Mouse (Mus musculus) CH12.LX (cell line): ENCODE data around the gene Timp2. TPM values are rescaled to one million over a fixed set of nuclear protein-coding genes. Genes with fewer than 3 reads are reported as not detected.

Experiments
- DNase-seq: peaks from one replicate; pipeline ENCODE4 v3.0.0-alpha.2; 2013; ENCODE audit errors: extremely low read depth
- H3K27ac ChIP-seq: 2 replicates; pipeline ENCODE4 v1.5.1; 2012; ENCODE audit warnings: low read depth, mild to moderate bottlenecking, control low read depth, moderate library complexity; ENCODE audit not compliant: insufficient read depth
- H3K27me3 ChIP-seq: replicated peaks from 2 replicates; pipeline ENCODE3; 2012; ENCODE audit warnings: inconsistent platforms
- H3K36me3 ChIP-seq, 2 experiments: replicated peaks in 1 of 2; 2 replicates each; pipeline versions ENCODE3 to v1.6.1; 2012; ENCODE audit warnings: inconsistent platforms in 1 of 2, low read length in 1 of 2, mild to moderate bottlenecking in 1 of 2, mixed read lengths in 1 of 2, moderate library complexity in 1 of 2; ENCODE audit not compliant: control insufficient read depth in 1 of 2, insufficient read depth in 1 of 2
- H3K4me1 ChIP-seq, 2 experiments: 2 replicates each; pipeline ENCODE4 v1.6.1; 2012; ENCODE audit warnings: inconsistent platforms in 1 of 2, moderate library complexity in 1 of 2; ENCODE audit not compliant: insufficient read depth in 2 of 2, control insufficient read depth in 1 of 2
- H3K4me2 ChIP-seq: 2 replicates; pipeline ENCODE4 v1.6.1; 2012; ENCODE audit warnings: low read depth, mild to moderate bottlenecking, control low read depth; ENCODE audit not compliant: poor library complexity, insufficient read depth, severe bottlenecking
- H3K4me3 ChIP-seq, 3 experiments: fragments of 150-350 bp in 1 of 3; sonication (generic) in 1 of 3; replicated peaks in 1 of 3; 2 replicates each; pipeline versions ENCODE3 to v1.5.1; 2011 to 2012; ENCODE audit warnings: low read depth in 2 of 3, low read length in 2 of 3, mild to moderate bottlenecking in 2 of 3, moderate library complexity in 2 of 3, control low read depth in 1 of 3, improper control_type of control experiment in 1 of 3, inconsistent platforms in 1 of 3, mixed read lengths in 1 of 3; ENCODE audit not compliant: poor library complexity in 1 of 3
- H3K79me2 ChIP-seq: replicated peaks from 2 replicates; pipeline ENCODE4 v1.6.1; 2012; ENCODE audit warnings: mild to moderate bottlenecking, moderate library complexity; ENCODE audit not compliant: control insufficient read depth, poor library complexity, insufficient read depth, severe bottlenecking; ENCODE audit errors: extremely low read depth
- H3K9ac ChIP-seq: 2 replicates; pipeline ENCODE4 v1.6.1; 2012; ENCODE audit warnings: low read depth, mild to moderate bottlenecking, control low read depth, moderate library complexity; ENCODE audit not compliant: insufficient read depth
- H3K9me3 ChIP-seq: replicated peaks from 2 replicates; pipeline ENCODE3; 2012; ENCODE audit warnings: low read length, inconsistent platforms, mixed read lengths
- CHD1 ChIP-seq: IDR thresholded peaks from 2 replicates; pipeline ENCODE4 v1.6.1; 2012; ENCODE audit warnings: low read depth, low read length, improper control_type of control experiment, inconsistent platforms
- E2F4 ChIP-seq: IDR thresholded peaks from 2 replicates; pipeline ENCODE4 v1.6.1; 2011; ENCODE audit warnings: low read depth, low read length, improper control_type of control experiment; ENCODE audit not compliant: insufficient replicate concordance
- ELF1 ChIP-seq: IDR thresholded peaks from 2 replicates; pipeline ENCODE4 v1.6.1; 2014; ENCODE audit warnings: low read depth, mild to moderate bottlenecking, inconsistent platforms, low read length, improper control_type of control experiment
- ETS1 ChIP-seq: conservative IDR thresholded peaks from 2 replicates; pipeline ENCODE4 v1.6.1; 2012; ENCODE audit warnings: low read depth, mild to moderate bottlenecking, inconsistent platforms, low read length, improper control_type of control experiment, moderate library complexity
- JUN ChIP-seq: IDR thresholded peaks from 2 replicates; pipeline ENCODE4 v1.6.1; 2011; ENCODE audit warnings: low read depth, mild to moderate bottlenecking, low read length, improper control_type of control experiment, moderate library complexity; ENCODE audit not compliant: insufficient read depth
- JUND ChIP-seq: conservative IDR thresholded peaks from 2 replicates; pipeline ENCODE4 v1.6.1; 2011; ENCODE audit warnings: low read depth, low read length, improper control_type of control experiment
- KAT2A ChIP-seq: IDR thresholded peaks from 2 replicates; pipeline ENCODE4 v1.6.1; 2012; ENCODE audit warnings: low read length, improper control_type of control experiment, inconsistent platforms; ENCODE audit not compliant: insufficient replicate concordance
- MAZ ChIP-seq: IDR thresholded peaks from 2 replicates; pipeline ENCODE4 v1.6.1; 2012; ENCODE audit warnings: low read depth, mild to moderate bottlenecking, inconsistent platforms, low read length, improper control_type of control experiment, moderate library complexity
- MXI1 ChIP-seq: IDR thresholded peaks from 2 replicates; pipeline ENCODE4 v1.6.1; 2011; ENCODE audit warnings: mild to moderate bottlenecking, low read depth, low read length, improper control_type of control experiment
- RCOR1 ChIP-seq: conservative IDR thresholded peaks from 2 replicates; pipeline ENCODE4 v1.6.1; 2012; ENCODE audit warnings: low read depth, mild to moderate bottlenecking, inconsistent platforms, low read length, improper control_type of control experiment
- SIN3A ChIP-seq: IDR thresholded peaks from 2 replicates; pipeline ENCODE4 v1.6.1; 2012; ENCODE audit warnings: low read length, improper control_type of control experiment, inconsistent platforms
- TBP ChIP-seq: conservative IDR thresholded peaks from 2 replicates; pipeline ENCODE4 v1.6.1; 2011; ENCODE audit warnings: low read depth, low read length, improper control_type of control experiment
- UBTF ChIP-seq: IDR thresholded peaks from 2 replicates; pipeline ENCODE4 v1.6.1; 2012; ENCODE audit warnings: low read depth, mild to moderate bottlenecking, inconsistent platforms, low read length, improper control_type of control experiment, moderate library complexity
- USF1 ChIP-seq: IDR thresholded peaks from 2 replicates; pipeline ENCODE4 v1.6.1; 2014; ENCODE audit warnings: low read depth, mild to moderate bottlenecking, inconsistent platforms, low read length, improper control_type of control experiment
- ZC3H11A ChIP-seq: IDR thresholded peaks from 2 replicates; pipeline ENCODE4 v1.6.1; 2012; ENCODE audit warnings: low read depth, mild to moderate bottlenecking, inconsistent platforms, low read length, improper control_type of control experiment
- ZMIZ1 ChIP-seq: IDR thresholded peaks from 2 replicates; pipeline ENCODE4 v1.6.1; 2012; ENCODE audit warnings: low read depth, mild to moderate bottlenecking, inconsistent platforms, low read length, improper control_type of control experiment
- dilution Hi-C: fragments of 300-500 bp; cut with MboI; formaldehyde crosslinking; loops from 2 replicates; pipeline ENCODE4 v1.14.3; 2020; ENCODE audit warnings: low sequenced_read_pairs; ENCODE audit not compliant: extremely low pct_unique_long_range_greater_than_20kb, extremely low pct_ligation_motif_present
- in situ Hi-C: fragments of 300-500 bp; cut with MboI; formaldehyde crosslinking; loops from 3 replicates; pipeline ENCODE4 v1.14.3; 2019; ENCODE audit warnings: low sequenced_read_pairs, low pct_ligation_motif_present, low pct_unique_long_range_greater_than_20kb, mixed read lengths
- polyA plus RNA-seq: library from polyadenylated mRNA; unstranded; fragments of >175 nt; gene quantifications from 2 replicates; pipeline ENCODE4 v1.2.1, GENCODE M21; 2012; ENCODE audit warnings: low read depth; ENCODE audit not compliant: insufficient read length
- total RNA-seq, 2 experiments: library from RNA; depleted of rRNA; stranded (reverse); fragments of 300-350 nt in 1 of 2; fragments of >200 nt in 1 of 2; gene quantifications; 2 replicates each; pipeline ENCODE4 v1.2.3; 2012 to 2014

Gene Timp2
- total and polyA plus RNA-seq, 3 experiments = 0.34 TPM; not detected in 2

- dilution Hi-C loops = no loop called here
- H3K9me3 ChIP-seq = no peaks in the 10 kb centered on the region
- TF ChIP-seq E2F4 = no peak
- H3K36me3 ChIP-seq = no peaks in the 10 kb centered on the region
- no peak for DNase-seq
- H3K27ac ChIP-seq = no peak overlapping the region
- no peak overlapping the region for H3K4me3 ChIP-seq
- H3K9ac ChIP-seq = no peak overlapping the region
- in situ Hi-C loops = no loop called here
- H3K79me2 ChIP-seq = no peaks in the 10 kb centered on the region
- no peak overlapping the region for H3K4me2 ChIP-seq
- H3K27me3 ChIP-seq = peaks cover 79% of the 10 kb centered on the region
- peaks cover 10 to 21% of the 10 kb centered on the region in 2 experiments for H3K4me1 ChIP-seq
These were observed 19.0 kb upstream of the Timp2 start for GRCm38 (mm10) chr11:118374506-118374905.

DNA sequence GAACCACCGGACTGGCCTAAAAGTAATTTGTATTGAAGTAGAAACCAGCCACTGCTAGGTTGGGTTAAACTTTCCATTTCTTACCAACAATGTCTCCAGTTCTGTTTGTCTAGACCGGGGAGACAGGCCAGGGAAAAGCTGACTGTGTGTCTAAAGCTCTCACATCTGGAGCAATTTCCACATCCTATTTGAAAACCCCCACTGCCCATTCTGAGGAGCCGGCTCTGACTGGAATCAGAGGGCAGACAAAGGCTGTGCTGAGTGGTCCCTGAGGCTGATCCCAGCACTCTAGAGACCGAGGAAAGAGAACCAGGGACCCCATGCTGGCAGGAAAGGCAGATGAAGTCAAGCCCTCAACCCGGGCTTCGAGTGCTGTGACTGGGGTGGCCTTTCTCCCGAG lies 17.1 kb upstream of the Timp2 start:
- H3K36me3 ChIP-seq = no peaks in the 10 kb centered on the region
- H3K9me3 ChIP-seq = peaks cover 5% of the 10 kb centered on the region
- TF ChIP-seq ZMIZ1 (no peak), E2F4 (no peak), ETS1 (no peak), RCOR1 (no peak), JUND (no peak), UBTF (no peak), JUN (no peak), SIN3A (no peak), USF1 (no peak), MXI1 (no peak), CHD1 (no peak), KAT2A (no peak), ZC3H11A (no peak), MAZ (no peak), ELF1 (no peak), TBP (no peak)
- dilution Hi-C loops (no loop called here), in situ Hi-C loops (no loop called here)
- H3K79me2 ChIP-seq = no peaks in the 10 kb centered on the region
- no peak overlapping the region for H3K27ac ChIP-seq
- peaks cover 10 to 13% of the 10 kb centered on the region in 2 experiments for H3K4me1 ChIP-seq
- DNase-seq = no peak
- peaks cover 72% of the 10 kb centered on the region for H3K27me3 ChIP-seq
- H3K4me3 ChIP-seq = no peak overlapping the region
- no peak overlapping the region for H3K4me2 ChIP-seq
- H3K9ac ChIP-seq = no peak overlapping the region
